Mouse (Mus musculus) G1E-ER4 (cell line): ENCODE measurements around the gene Srgap1. TPM values are rescaled to one million over a fixed set of nuclear protein-coding genes. Genes with fewer than 3 reads are reported as not detected.

ENCODE experiments used
- GATA1 ChIP-seq: IDR thresholded peaks from one replicate; pipeline ENCODE4 v1.8.0; 2012; ENCODE audit warnings: low read length, inconsistent platforms
- polyA plus RNA-seq: library from polyadenylated mRNA; stranded (reverse); fragments of >175 nt; gene quantifications from 2 replicates; pipeline ENCODE4 v1.2.3, GENCODE M21; 2012

Gene Srgap1
- polyA plus RNA-seq, 1 experiment: not detected

DNA sequence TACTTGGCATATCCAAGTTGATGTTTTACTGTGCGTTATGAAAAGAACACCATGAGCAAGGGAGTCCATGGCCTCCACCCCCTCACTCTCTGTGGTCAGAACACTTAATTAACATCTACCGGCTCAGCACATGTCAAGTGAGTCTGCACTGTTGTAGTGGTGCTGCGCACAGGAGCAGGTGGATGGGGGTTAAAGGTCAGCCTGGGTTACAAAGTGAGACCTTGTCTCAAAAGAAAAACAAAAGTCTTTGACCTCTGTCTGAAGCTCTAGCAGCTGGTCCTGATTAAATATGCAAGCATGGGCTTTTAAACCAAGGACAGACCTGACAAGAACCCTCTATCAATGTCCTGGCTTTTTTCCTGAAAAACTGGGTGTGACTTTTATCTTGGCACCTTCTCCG is 304.8 kb downstream of the Srgap1 start:
- no peak for TF ChIP-seq GATA1

DNA sequence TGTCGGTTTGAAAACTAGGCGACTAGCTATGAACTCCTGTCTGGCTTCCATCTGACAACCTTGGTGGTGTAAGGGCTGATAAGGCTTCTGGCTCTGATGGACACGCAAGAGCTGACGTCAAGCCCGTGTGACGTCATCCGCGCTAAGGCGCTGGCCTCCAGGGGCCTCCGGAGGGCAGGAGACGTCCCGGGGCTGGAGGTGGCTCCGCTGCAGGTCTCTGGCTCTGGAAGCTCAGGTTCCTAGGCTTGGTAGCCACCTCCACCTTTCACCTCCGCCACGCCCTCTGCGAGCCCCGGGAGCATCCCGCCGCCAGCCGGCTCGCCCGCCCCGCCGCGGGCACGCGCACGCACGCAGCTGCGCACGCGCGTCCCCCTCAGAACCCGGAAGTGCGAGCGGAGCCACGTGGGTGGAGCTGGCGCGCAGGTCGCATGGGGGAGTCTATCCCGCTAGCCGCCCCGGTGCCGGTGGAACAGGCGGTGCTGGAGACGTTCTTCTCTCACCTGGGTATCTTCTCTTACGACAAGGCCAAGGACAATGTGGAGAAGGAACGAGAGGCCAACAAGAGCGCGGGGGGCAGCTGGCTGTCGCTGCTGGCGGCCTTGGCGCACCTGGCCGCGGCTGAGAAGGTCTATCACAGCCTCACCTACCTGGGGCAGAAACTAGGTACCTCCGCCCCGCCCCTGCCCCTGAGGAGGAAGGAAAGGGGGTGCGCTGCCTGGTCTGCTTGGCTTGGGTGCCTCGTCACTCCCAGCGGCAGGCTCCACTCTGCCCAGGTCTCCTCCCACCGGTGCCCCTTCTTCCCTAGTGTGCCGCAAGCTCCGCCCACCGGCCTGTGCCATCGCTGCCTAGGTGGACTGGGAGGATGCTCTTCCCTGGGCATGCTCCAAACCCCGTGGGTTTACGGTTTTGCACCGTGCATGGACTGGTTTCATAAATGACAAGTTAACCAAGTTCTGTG is 307.3 kb downstream of the Srgap1 start, which contains the start of gene BC048403:
Gene BC048403 (plus strand): TSS at position 390 of the 958 bp plus-strand sequence.
- TF ChIP-seq GATA1: no peak

DNA sequence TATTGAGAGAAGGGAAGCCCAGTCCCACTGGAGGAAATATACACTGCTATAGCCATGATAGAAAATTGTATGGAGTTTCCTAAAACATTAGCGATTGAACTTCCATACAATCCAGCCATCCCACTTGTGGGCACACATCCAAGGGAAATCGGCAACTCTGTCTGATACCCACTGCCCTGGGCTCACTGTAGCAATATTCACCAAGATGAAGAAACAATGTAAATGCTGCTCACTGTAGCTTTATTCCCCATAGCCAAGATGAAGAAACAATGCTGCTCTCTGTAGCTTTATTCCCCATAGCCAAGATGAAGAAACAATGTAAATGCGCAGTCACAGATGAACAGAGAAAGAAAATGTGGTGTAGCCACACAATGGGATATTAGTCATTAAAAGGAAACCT is 309.9 kb downstream of the Srgap1 start:
- TF ChIP-seq GATA1: no peak

GRCm38 (mm10) chr10:121732542-121732941 is 314.6 kb downstream of the Srgap1 start:
- TF ChIP-seq GATA1: no peak

DNA sequence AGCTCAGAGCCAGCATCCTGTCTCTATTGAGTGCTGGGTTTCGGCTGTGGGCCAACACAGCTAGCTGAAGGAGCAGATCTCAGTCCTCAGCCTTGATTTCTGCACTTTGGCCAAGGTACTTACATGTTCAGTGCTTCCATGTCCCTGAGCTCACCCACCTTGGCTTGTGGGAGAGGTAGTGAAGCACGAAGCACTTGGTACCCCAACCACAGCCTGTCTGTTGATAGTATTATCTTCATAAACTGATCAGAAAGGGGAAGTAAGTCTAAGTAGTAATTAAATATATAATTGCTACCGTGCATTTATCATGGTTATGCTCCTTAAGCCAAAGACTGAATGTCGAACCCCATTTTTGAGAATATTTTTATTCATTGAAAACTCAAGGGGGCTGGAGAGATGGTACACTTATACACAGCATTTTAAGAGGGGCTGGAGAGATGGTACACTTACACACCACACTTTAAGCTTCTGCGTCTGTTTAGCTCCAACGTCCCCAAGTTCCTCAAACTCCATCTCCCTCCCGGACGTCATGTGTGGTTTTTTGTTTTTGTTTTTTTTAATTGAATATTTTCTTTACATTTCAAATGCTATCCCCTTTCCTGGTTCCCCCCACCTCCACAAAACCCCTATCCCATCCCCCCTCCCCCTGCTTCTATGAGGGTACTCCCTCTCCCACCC is 315.9 kb downstream of the Srgap1 start:
- no peak for TF ChIP-seq GATA1

Other genes starting within 250 kb of the Srgap1 start
- 28.5 and 30.9 TPM in 2 replicates for gene Rxylt1, start 50.1 kb upstream of the Srgap1 start, polyA plus RNA-seq